Comparison of ENCODE assay signal across 15 mouse cellular contexts in the genomic region with DNA sequence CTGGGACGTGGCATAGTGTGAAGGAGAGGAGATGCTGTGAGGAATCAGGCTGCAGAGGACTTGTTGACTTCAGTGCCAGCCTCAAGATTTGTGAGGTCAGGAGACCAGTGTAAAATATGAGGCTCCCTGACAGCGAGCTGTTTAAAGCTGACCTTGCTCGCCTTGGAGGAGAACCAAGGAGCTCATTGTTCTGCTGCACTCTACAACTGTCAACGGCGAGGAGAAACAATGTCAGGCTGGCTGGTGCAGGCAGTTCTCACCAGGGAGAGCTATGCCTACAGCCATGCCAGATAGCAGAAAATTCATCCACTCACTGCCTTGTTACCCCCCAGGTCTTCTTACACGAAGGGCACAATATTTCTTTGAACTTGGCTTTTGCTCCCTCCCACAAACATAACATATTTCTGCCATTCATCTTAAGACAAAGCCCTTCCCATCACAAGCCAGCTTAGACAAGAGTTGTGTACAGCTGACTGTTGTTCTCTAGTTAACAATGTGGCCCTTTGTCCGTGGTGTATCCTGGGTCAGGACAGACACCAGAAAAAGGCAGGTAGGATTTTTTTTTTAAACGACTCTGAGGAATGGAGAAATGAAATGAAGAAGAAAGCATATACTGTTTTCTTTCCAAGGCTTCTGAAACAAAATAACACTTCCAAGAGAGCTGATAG.
DNase-seq lines count a peak whose midpoint lies in the region; ATAC-seq and TF ChIP-seq lines count a peak whose summit lies in the region.
"Had no signal": no experiment of that assay in that cellular context is flagged by ENCODE, and none has a peak within 500 bp of the region (broad histone marks: within the 10 kb centered on the region; RNA-seq: fewer than 3 reads in every experiment).

No protein-coding gene starts in this region.

- no peaks in the 10 kb centered on the region for H3K36me3 ChIP-seq in midbrain, embryonic 15.5 days (replicated peaks)
- H3K36me3 ChIP-seq in midbrain, embryonic 16.5 days (ENCODE audit: control insufficient read depth, insufficient read depth, low read length), result no peaks in the 10 kb centered on the region
- no peaks in the 10 kb centered on the region for H3K36me3 ChIP-seq in hindbrain, postnatal 0 days (ENCODE audit: insufficient read depth, low read length)

- no peaks in the 10 kb centered on the region for H3K27me3 ChIP-seq in midbrain, embryonic 15.5 days (replicated peaks)
- H3K27me3 ChIP-seq in midbrain, embryonic 16.5 days (ENCODE audit: control insufficient read depth, insufficient read depth, low read depth, low read length), result no peaks in the 10 kb centered on the region
- H3K27me3 ChIP-seq in hindbrain, postnatal 0 days (ENCODE audit: insufficient read depth, low read length), result no peaks in the 10 kb centered on the region

- TF ChIP-seq CTCF in brain, embryonic 14.5 days (IDR thresholded peaks at IDR 0.05; ENCODE audit: borderline replicate concordance, extremely low read depth, insufficient read depth, insufficient read length), result no peak
- no peak for TF ChIP-seq CTCF in hindbrain, postnatal 0 days (IDR thresholded peaks at IDR 0.05; ENCODE audit: low read depth)

- H3K9ac ChIP-seq in midbrain, embryonic 15.5 days, result no peak overlapping the region
- H3K9ac ChIP-seq in midbrain, embryonic 16.5 days (ENCODE audit: low read depth, low read length), result no peak overlapping the region
- H3K9ac ChIP-seq in hindbrain, postnatal 0 days (replicated peaks; ENCODE audit: low read length), result no peak overlapping the region

- H3K4me2 ChIP-seq in midbrain, embryonic 15.5 days, result no peak overlapping the region
- H3K4me2 ChIP-seq in midbrain, embryonic 16.5 days (ENCODE audit: low read length), result no peak overlapping the region
- no peak overlapping the region for H3K4me2 ChIP-seq in hindbrain, postnatal 0 days (ENCODE audit: low read depth, low read length)

- no peaks in the 10 kb centered on the region for H3K4me1 ChIP-seq in midbrain, embryonic 15.5 days
- H3K4me1 ChIP-seq in midbrain, embryonic 16.5 days (ENCODE audit: control insufficient read depth, insufficient read depth, low read length), result no peaks in the 10 kb centered on the region
- H3K4me1 ChIP-seq in hindbrain, postnatal 0 days (ENCODE audit: insufficient read depth, low read length), result no peaks in the 10 kb centered on the region

- 64% methylated on average over 8 of the region's 8 CpGs for WGBS in midbrain, embryonic 15.5 days
- WGBS in midbrain, embryonic 16.5 days, result 66% methylated on average over 8 of the region's 8 CpGs
- WGBS in hindbrain, postnatal 0 days, result 34% methylated on average over 8 of the region's 8 CpGs

- ATAC-seq in midbrain, embryonic 15.5 days (replicated peaks), result 0 out of 2 replicates have a peak, but pooled peaks have one; percentile 42
- no peak for ATAC-seq in midbrain, embryonic 16.5 days
- ATAC-seq in hindbrain, postnatal 0 days, result no peak
- no peak for ATAC-seq in erythroblast, adult 5-6 weeks (replicated peaks; ENCODE audit: low FRiP score, poor library complexity, severe bottlenecking)
- ATAC-seq: Patski had no signal

- H3K9me3 ChIP-seq in midbrain, embryonic 15.5 days, result no peaks in the 10 kb centered on the region
- no peaks in the 10 kb centered on the region for H3K9me3 ChIP-seq in midbrain, embryonic 16.5 days (replicated peaks; ENCODE audit: control insufficient read depth, low read length, poor library complexity, severe bottlenecking)
- H3K9me3 ChIP-seq in hindbrain, postnatal 0 days (ENCODE audit: low read length), result no peaks in the 10 kb centered on the region

- no peak overlapping the region for H3K27ac ChIP-seq in midbrain, embryonic 15.5 days
- no peak overlapping the region for H3K27ac ChIP-seq in midbrain, embryonic 16.5 days (ENCODE audit: low read length)
- no peak overlapping the region for H3K27ac ChIP-seq in hindbrain, postnatal 0 days

- H3K4me3 ChIP-seq in midbrain, embryonic 15.5 days, result no peak overlapping the region
- no peak overlapping the region for H3K4me3 ChIP-seq in midbrain, embryonic 16.5 days (ENCODE audit: low read depth, low read length)
- H3K4me3 ChIP-seq in hindbrain, postnatal 0 days (ENCODE audit: low read length), result no peak overlapping the region
- H3K4me3 ChIP-seq: erythroblast, embryonic 14.5 days had no signal

- intact Hi-C loops in heart, postnatal 25 days (cut with DNase I), result no loop called here

- no peak for TF ChIP-seq POLR2A in brain, embryonic 14.5 days (IDR thresholded peaks at IDR 0.05; ENCODE audit: borderline replicate concordance, extremely low read depth, insufficient read depth, insufficient read length, poor library complexity, severe bottlenecking)

- peak; percentile 39 for DNase-seq in brain, embryonic 14.5 days (ENCODE audit: low read depth)
- DNase-seq in hindbrain, postnatal 0 days (ENCODE audit: low spot score), result peak; percentile 8
- peak; percentile 62 for DNase-seq in retina, postnatal 1 day
- DNase-seq in frontal cortex, postnatal 14 days (ENCODE audit: low spot score in 2 of 2), result no peak
- DNase-seq in heart, postnatal 25 days (ENCODE audit: low spot score), result no peak
- DNase-seq: heart, postnatal 4 days; kidney, adult 8-10 months; left cerebral cortex, postnatal 4 days; lung, adult 2 months; midbrain, embryonic 14.5 days had no signal

Comparison
In these comparisons a context has a peak if more than half of its experiments do, and no peak if none do; other contexts are left out.
1. DNase-seq: peak in brain, embryonic 14.5 days (single experiment), hindbrain, postnatal 0 days (single experiment) and retina, postnatal 1 day (single experiment); none in frontal cortex, postnatal 14 days (0 of 2) and heart, postnatal 25 days (single experiment).